Mouse (Mus musculus) forebrain, embryonic 14.5 days (tissue): ENCODE measurements around the gene Mlec. TPM values are rescaled to one million over a fixed set of nuclear protein-coding genes. Genes with fewer than 3 reads are reported as not detected.
"Not testable (repeated sequence)": the region's sequence is repeated elsewhere in the genome, so short reads cannot be mapped to it uniquely, and the experiment has no call there.

Experiments used
- ATAC-seq: fragments of 200-750 bp; cut with Nextera tagmentation; 2 replicates; pipeline ENCODE4 v1.8.0; 2017; ENCODE audit warnings: mild to moderate bottlenecking, moderate library complexity
- DNase-seq: peaks from one replicate; pipeline ENCODE4 v3.0.0-alpha.2; 2015; ENCODE audit warnings: low spot score
- H3K27ac ChIP-seq: fragments of 300-500 bp; sonication (generic); 2 replicates; pipeline ENCODE4 v1.5.1; 2014; ENCODE audit warnings: low read depth, mild to moderate bottlenecking, control low read depth, low read length, moderate library complexity
- H3K27me3 ChIP-seq: fragments of 300-500 bp; sonication (generic); replicated peaks from 2 replicates; pipeline ENCODE4 v1.6.1; 2014; ENCODE audit warnings: low read length, control low read depth, mixed read lengths; ENCODE audit not compliant: control insufficient read depth, insufficient read depth
- H3K36me3 ChIP-seq: fragments of 300-500 bp; sonication (generic); 2 replicates; pipeline ENCODE4 v1.6.1; 2014; ENCODE audit warnings: low read length, control low read depth; ENCODE audit not compliant: control insufficient read depth, insufficient read depth
- H3K4me1 ChIP-seq: fragments of 300-500 bp; sonication (generic); 2 replicates; pipeline ENCODE4 v1.6.1; 2014; ENCODE audit warnings: antibody characterized with exemption, low read length, control low read depth; ENCODE audit not compliant: control insufficient read depth, insufficient read depth
- H3K4me2 ChIP-seq: fragments of 300-500 bp; sonication (generic); 2 replicates; pipeline ENCODE4 v1.6.1; 2014; ENCODE audit warnings: mild to moderate bottlenecking, control low read depth, low read length
- H3K4me3 ChIP-seq: fragments of 300-500 bp; sonication (generic); 2 replicates; pipeline ENCODE4 v1.5.1; 2014; ENCODE audit warnings: low read depth, low read length, control low read depth
- H3K9ac ChIP-seq: fragments of 300-500 bp; sonication (generic); 2 replicates; pipeline ENCODE4 v1.6.1; 2014; ENCODE audit warnings: mild to moderate bottlenecking, low read length, control low read depth, moderate library complexity
- H3K9me3 ChIP-seq: fragments of 300-500 bp; sonication (generic); replicated peaks from 2 replicates; pipeline ENCODE4 v1.6.1; 2016; ENCODE audit warnings: low read length, control low read depth, mixed read lengths; ENCODE audit not compliant: control insufficient read depth
- WGBS: fragments of 180-500 bp; shearing (Covaris S2); extraction: QIAGEN DNeasy Blood & Tissue Kit; methylation state at CpG from one replicate; pipeline ENCODE4 v1.1.7; 2014; 5-methylcytosine and 5-hydroxymethylcytosine counted together
- polyA plus RNA-seq: library from polyadenylated mRNA; unstranded; fragments of >200 nt; fragmentation: Nextera tagmentation; extraction: Ambion mirVana; gene quantifications from 2 replicates; pipeline ENCODE4 v1.2.1, GENCODE M21; 2014

Mlec gene
- polyA plus RNA-seq, 1 experiment from 2014 or later, result 11.4 TPM

- WGBS, result no CpG with 5 or more reads among the region's 1 CpGs
- not testable (repeated sequence) for H3K4me1 ChIP-seq
Observed at GRCm38 (mm10) chr5:115148872-115149271, 9.1 kb downstream of the Mlec start.

GRCm38 (mm10) chr5:115148378-115148777 is 9.6 kb downstream of the Mlec start:
- Histone ChIP-seq H3K9me3 (no peaks in the 10 kb centered on the region), H3K4me3 (no peak overlapping the region), H3K27ac (no peak overlapping the region), H3K4me1 (no peaks in the 10 kb centered on the region), H3K27me3 (no peaks in the 10 kb centered on the region), H3K4me2 (no peak overlapping the region), H3K36me3 (peaks cover 64% of the 10 kb centered on the region), H3K9ac (no peak overlapping the region)
- ATAC-seq (no peak), DNase-seq (no peak)
- 94% methylated on average over 8 of the region's 8 CpGs for WGBS

More at GRCm38 (mm10) chr5:115148872-115149271, 9.1 kb downstream of the Mlec start:
- not testable (repeated sequence) for H3K9ac ChIP-seq, DNase-seq, H3K9me3 ChIP-seq, H3K27ac ChIP-seq, H3K4me2 ChIP-seq, H3K4me3 ChIP-seq, H3K27me3 ChIP-seq, ATAC-seq
- H3K36me3 ChIP-seq, result peaks cover 66% of the 10 kb centered on the region

GRCm38 (mm10) chr5:115147388-115147787 is 10.6 kb downstream of the Mlec start:
- Histone ChIP-seq H3K27me3 (no peaks in the 10 kb centered on the region), H3K27ac (no peak overlapping the region), H3K4me1 (no peaks in the 10 kb centered on the region; the same call in none of the 2 replicates), H3K4me3 (no peak overlapping the region), H3K4me2 (no peak overlapping the region), H3K9ac (no peak overlapping the region), H3K9me3 (no peaks in the 10 kb centered on the region), H3K36me3 (peaks cover 60% of the 10 kb centered on the region)
- DNase-seq (no peak), ATAC-seq (no peak)
- 96% methylated on average over 3 of the region's 3 CpGs for WGBS

- no peak overlapping the region for H3K4me3 ChIP-seq
- no peak overlapping the region for H3K27ac ChIP-seq
- H3K4me1 ChIP-seq, result no peaks in the 10 kb centered on the region; the same call in none of the 2 replicates
- DNase-seq (no peak), ATAC-seq (no peak)
- H3K9me3 ChIP-seq, result no peaks in the 10 kb centered on the region
- no peak overlapping the region for H3K4me2 ChIP-seq
- no peak overlapping the region for H3K9ac ChIP-seq
- peaks cover 60% of the 10 kb centered on the region for H3K36me3 ChIP-seq
- H3K27me3 ChIP-seq, result no peaks in the 10 kb centered on the region
Observed at GRCm38 (mm10) chr5:115146747-115147130, 11.2 kb downstream of the Mlec start.

GRCm38 (mm10) chr5:115145976-115146746 is 11.8 kb downstream of the Mlec start:
- Histone ChIP-seq H3K4me3 (no peak overlapping the region), H3K27ac (no peak overlapping the region), H3K27me3 (no peaks in the 10 kb centered on the region), H3K36me3 (peaks cover 60% of the 10 kb centered on the region), H3K4me2 (no peak overlapping the region), H3K9ac (no peak overlapping the region), H3K4me1 (no peaks in the 10 kb centered on the region; the same call in none of the 2 replicates), H3K9me3 (no peaks in the 10 kb centered on the region)
- DNase-seq, result no peak
- 90% methylated on average over 6 of the region's 6 CpGs for WGBS
- no peak for ATAC-seq

GRCm38 (mm10) chr5:115145253-115145968 is 12.6 kb downstream of the Mlec start:
- WGBS, result 74% methylated on average over 11 of the region's 11 CpGs
- H3K36me3 ChIP-seq, result peaks cover 53% of the 10 kb centered on the region
- ATAC-seq, result no peak

GRCm38 (mm10) chr5:115144471-115144870 is 13.5 kb downstream of the Mlec start:
- Histone ChIP-seq H3K4me3 (no peak overlapping the region), H3K36me3 (peaks cover 44% of the 10 kb centered on the region), H3K27ac (no peak overlapping the region), H3K27me3 (no peaks in the 10 kb centered on the region), H3K9ac (no peak overlapping the region), H3K9me3 (no peaks in the 10 kb centered on the region), H3K4me2 (no peak overlapping the region), H3K4me1 (no peaks in the 10 kb centered on the region; the same call in none of the 2 replicates)
- WGBS, result 72% methylated on average over 6 of the region's 6 CpGs
- DNase-seq (no peak), ATAC-seq (no peak)

More at GRCm38 (mm10) chr5:115145253-115145968, 12.6 kb downstream of the Mlec start:
- Histone ChIP-seq H3K9me3 (no peaks in the 10 kb centered on the region), H3K27me3 (no peaks in the 10 kb centered on the region), H3K9ac (no peak overlapping the region), H3K4me2 (no peak overlapping the region), H3K4me3 (no peak overlapping the region), H3K27ac (no peak overlapping the region), H3K4me1 (no peaks in the 10 kb centered on the region; the same call in none of the 2 replicates)
- DNase-seq, result no peak

GRCm38 (mm10) chr5:115143552-115143951 is 14.4 kb downstream of the Mlec start:
- Histone ChIP-seq H3K9ac (peak overlapping the region; percentile 9; the same call in 1 of the 2 replicates), H3K27me3 (no peaks in the 10 kb centered on the region), H3K4me1 (no peaks in the 10 kb centered on the region; the same call in none of the 2 replicates), H3K4me3 (no peak overlapping the region), H3K27ac (no peak overlapping the region), H3K4me2 (no peak overlapping the region), H3K36me3 (peaks cover 37% of the 10 kb centered on the region), H3K9me3 (no peaks in the 10 kb centered on the region)
- ATAC-seq (peak; percentile 58; the same call in 1 of the 2 replicates), DNase-seq (peak; percentile 72)
- WGBS, result 70% methylated on average over 10 of the region's 10 CpGs
